Mouse (Mus musculus): ENCODE results near the gene Esrp2.

- TF ChIP-seq POLR2A (IDR thresholded peaks at IDR 0.05; ENCODE audit: low read depth, low read length) = no peak
- no peak for TF ChIP-seq CTCF (IDR thresholded peaks at IDR 0.05; ENCODE audit: extremely low read depth, insufficient read depth, insufficient read length, insufficient replicate concordance)
These were observed 4.4 kb downstream of the Esrp2 start for GRCm38 (mm10) chr8:106132356-106132755.
